Mouse (Mus musculus) MEL (cell line): Measurements from ENCODE around the gene Spata9. TPM values are rescaled to one million over a fixed set of nuclear protein-coding genes. Genes with fewer than 3 reads are reported as not detected.

Experiments used
- DNase-seq: peaks from one replicate; pipeline ENCODE4 v3.0.0; 2011; ENCODE audit warnings: low read depth, low spot score
- H3K27ac ChIP-seq: 2 replicates; pipeline ENCODE4 v1.5.1; 2012; ENCODE audit warnings: low read depth, mild to moderate bottlenecking, control low read depth, low read length, moderate library complexity; ENCODE audit not compliant: control insufficient read depth
- H3K27me3 ChIP-seq, 2 experiments: fragments of 150-350 bp in 1 of 2; sonication (generic) in 1 of 2; 2 replicates each; pipeline ENCODE4 v1.6.1; 2012; ENCODE audit warnings: low read length in 2 of 2, mild to moderate bottlenecking in 2 of 2, improper control_type of control experiment in 1 of 2, moderate library complexity in 1 of 2; ENCODE audit not compliant: insufficient read depth in 2 of 2, control insufficient read depth in 1 of 2
- H3K36me3 ChIP-seq, 2 experiments: 2 replicates each; pipeline ENCODE4 v1.6.1; 2012 to 2014; ENCODE audit warnings: low read length in 2 of 2, improper control_type of control experiment in 1 of 2, inconsistent platforms in 1 of 2, mild to moderate bottlenecking in 1 of 2; ENCODE audit not compliant: insufficient read depth in 2 of 2, control insufficient read depth in 1 of 2
- H3K4me1 ChIP-seq, 2 experiments: fragments of 150-350 bp in 1 of 2; sonication (generic) in 1 of 2; 2 replicates each; pipeline ENCODE4 v1.6.1; 2012; ENCODE audit warnings: low read length in 2 of 2, improper control_type of control experiment in 1 of 2, mild to moderate bottlenecking in 1 of 2; ENCODE audit not compliant: insufficient read depth in 2 of 2, control insufficient read depth in 1 of 2
- H3K4me3 ChIP-seq, 2 experiments: fragments of 150-350 bp in 1 of 2; sonication (generic) in 1 of 2; 2 replicates each; pipeline ENCODE4 v1.5.1; 2012; ENCODE audit warnings: low read depth in 2 of 2, low read length in 2 of 2, mild to moderate bottlenecking in 2 of 2, moderate library complexity in 2 of 2, control low read depth in 1 of 2, improper control_type of control experiment in 1 of 2; ENCODE audit not compliant: control insufficient read depth in 1 of 2, insufficient read depth in 1 of 2
- H3K79me2 ChIP-seq: 2 replicates; pipeline ENCODE4 v1.6.1; 2012; ENCODE audit warnings: mild to moderate bottlenecking, low read length, moderate library complexity; ENCODE audit not compliant: control insufficient read depth, poor library complexity, insufficient read depth
- H3K9ac ChIP-seq: 2 replicates; pipeline ENCODE4 v1.6.1; 2012; ENCODE audit warnings: low read depth, mild to moderate bottlenecking, control low read depth, low read length, moderate library complexity; ENCODE audit not compliant: control insufficient read depth, poor library complexity, severe bottlenecking
- H3K9me3 ChIP-seq: fragments of 150-350 bp; sonication (generic); replicated peaks from 2 replicates; pipeline ENCODE4 v1.6.1; 2012; ENCODE audit warnings: mild to moderate bottlenecking, low read length, improper control_type of control experiment, moderate library complexity; ENCODE audit not compliant: insufficient read depth
- CTCF ChIP-seq, 3 experiments: IDR thresholded peaks in 2 of 3; conservative IDR thresholded peaks in 1 of 3; 2 replicates each; pipeline ENCODE4 v1.5.1; 2011 to 2012; ENCODE audit warnings: low read length in 3 of 3, low read depth in 2 of 3, mild to moderate bottlenecking in 2 of 3, improper control_type of control experiment in 1 of 3, inconsistent platforms in 1 of 3, mixed read lengths in 1 of 3, moderate library complexity in 1 of 3; ENCODE audit not compliant: control insufficient read depth in 1 of 3, insufficient read depth in 1 of 3, poor library complexity in 1 of 3, severe bottlenecking in 1 of 3
- ETS1 ChIP-seq: IDR thresholded peaks from 2 replicates; pipeline ENCODE4 v1.6.1; 2012; ENCODE audit warnings: low read depth, mild to moderate bottlenecking, inconsistent platforms, low read length, improper control_type of control experiment, moderate library complexity
- GABPA ChIP-seq: IDR thresholded peaks from 2 replicates; pipeline ENCODE4 v1.6.1; 2012; ENCODE audit warnings: low read depth, mild to moderate bottlenecking, inconsistent platforms, low read length, improper control_type of control experiment, moderate library complexity
- GATA1 ChIP-seq: IDR thresholded peaks from 2 replicates; pipeline ENCODE4 v1.6.1; 2011; ENCODE audit warnings: low read depth, low read length, improper control_type of control experiment
- KAT2A ChIP-seq: conservative IDR thresholded peaks from 2 replicates; pipeline ENCODE4 v1.6.1; 2012; ENCODE audit warnings: low read depth, low read length, improper control_type of control experiment, inconsistent platforms
- MAFK ChIP-seq: IDR thresholded peaks from 2 replicates; pipeline ENCODE4 v1.6.1; 2011; ENCODE audit warnings: low read depth, mild to moderate bottlenecking, low read length, improper control_type of control experiment, borderline replicate concordance
- MAZ ChIP-seq: IDR thresholded peaks from 2 replicates; pipeline ENCODE4 v1.6.1; 2012; ENCODE audit warnings: low read depth, mild to moderate bottlenecking, inconsistent platforms, low read length, improper control_type of control experiment
- MEF2A ChIP-seq: IDR thresholded peaks from 2 replicates; pipeline ENCODE4 v1.6.1; 2014; ENCODE audit warnings: low read depth, mild to moderate bottlenecking, inconsistent platforms, low read length, improper control_type of control experiment; ENCODE audit not compliant: poor library complexity, insufficient replicate concordance, severe bottlenecking; ENCODE audit errors: extremely low read depth
- MYB ChIP-seq: IDR thresholded peaks from 2 replicates; pipeline ENCODE4 v1.6.1; 2011; ENCODE audit warnings: mild to moderate bottlenecking, low read depth, low read length, improper control_type of control experiment
- NELFE ChIP-seq: IDR thresholded peaks from 2 replicates; pipeline ENCODE4 v1.6.1; 2011; ENCODE audit warnings: low read depth, low read length, improper control_type of control experiment
- NRF1 ChIP-seq: IDR thresholded peaks from 2 replicates; pipeline ENCODE4 v1.6.1; 2014; ENCODE audit warnings: low read depth, mild to moderate bottlenecking, inconsistent platforms, low read length, improper control_type of control experiment, moderate library complexity; ENCODE audit not compliant: poor library complexity, insufficient read depth, severe bottlenecking
- POLR2AphosphoS2 ChIP-seq: IDR thresholded peaks from 2 replicates; pipeline ENCODE4 v1.6.1; 2011; ENCODE audit warnings: low read length, improper control_type of control experiment
- POLR2AphosphoS5 ChIP-seq: IDR thresholded peaks from 2 replicates; pipeline ENCODE4 v1.6.1; 2012; ENCODE audit warnings: low read depth, borderline replicate concordance, mild to moderate bottlenecking, inconsistent platforms, low read length, moderate library complexity, mixed read lengths
- RAD21 ChIP-seq: IDR thresholded peaks from 2 replicates; pipeline ENCODE4 v1.6.1; 2011; ENCODE audit warnings: mild to moderate bottlenecking, low read depth, low read length, improper control_type of control experiment
- SIN3A ChIP-seq: IDR thresholded peaks from 2 replicates; pipeline ENCODE4 v1.6.1; 2012; ENCODE audit warnings: low read length, improper control_type of control experiment, inconsistent platforms
- SMC3 ChIP-seq: IDR thresholded peaks from 2 replicates; pipeline ENCODE4 v1.6.1; 2011; ENCODE audit warnings: low read depth, low read length, improper control_type of control experiment
- UBTF ChIP-seq: IDR thresholded peaks from 2 replicates; pipeline ENCODE4 v1.6.1; 2012; ENCODE audit warnings: low read depth, mild to moderate bottlenecking, inconsistent platforms, low read length, improper control_type of control experiment, moderate library complexity, borderline replicate concordance; ENCODE audit not compliant: insufficient read depth
- USF2 ChIP-seq, 2 experiments: IDR thresholded peaks; 2 replicates each; pipeline ENCODE4 v1.6.1; 2011 to 2012; ENCODE audit warnings: improper control_type of control experiment in 2 of 2, low read length in 2 of 2, borderline replicate concordance in 1 of 2, inconsistent platforms in 1 of 2, low read depth in 1 of 2, mild to moderate bottlenecking in 1 of 2; ENCODE audit not compliant: insufficient read depth in 1 of 2
- ZC3H11A ChIP-seq: IDR thresholded peaks from 2 replicates; pipeline ENCODE4 v1.6.1; 2012; ENCODE audit warnings: low read depth, mild to moderate bottlenecking, inconsistent platforms, low read length, improper control_type of control experiment
- ZNF384 ChIP-seq: IDR thresholded peaks from 2 replicates; pipeline ENCODE4 v1.6.1; 2012; ENCODE audit warnings: low read depth, mild to moderate bottlenecking, inconsistent platforms, low read length, improper control_type of control experiment
- polyA plus RNA-seq, 2 experiments: library from polyadenylated mRNA; stranded (reverse) in 1 of 2; unstranded in 1 of 2; fragments of >175 nt in 1 of 2; fragments of >200 nt in 1 of 2; gene quantifications; 2 replicates each; pipeline versions ENCODE4 v1.2.1 to v1.2.4; 2012; ENCODE audit warnings: low replicate concordance in 2 of 2, low read depth in 1 of 2; ENCODE audit not compliant: insufficient read length in 2 of 2, insufficient read depth in 1 of 2, missing spikeins in 1 of 2
- total RNA-seq: library from RNA; depleted of rRNA; stranded (reverse); fragments of 300-350 nt; gene quantifications from 2 replicates; pipeline ENCODE4 v1.2.3, GENCODE M21; 2012

The Spata9 gene
- total and polyA plus RNA-seq, 3 experiments, result 0.78 TPM; not detected in 2

- TF ChIP-seq RAD21 (no peak), MAFK (0 out of 2 replicates have a peak, but pooled peaks have one; percentile 21), KAT2A (no peak), POLR2AphosphoS5 (no peak), USF2 (IDR thresholded peaks at IDR 0.05; ENCODE audit: borderline replicate concordance in 1 of 2, insufficient read depth in 1 of 2, low read depth in 1 of 2, low read length in 2 of 2) (no peak), POLR2AphosphoS2 (no peak), MEF2A (no peak)
- no peaks in the 10 kb centered on the region for H3K27me3 ChIP-seq
These were observed 9.3 kb downstream of the Spata9 start for GRCm38 (mm10) chr13:75976218-75976617.

GRCm38 (mm10) chr13:75976649-75977048, 9.7 kb downstream of the Spata9 start:
- H3K27ac ChIP-seq, result no peak overlapping the region
- TF ChIP-seq MAZ (no peak), NRF1 (no peak), ZNF384 (no peak)
- H3K36me3 ChIP-seq, result no peaks in the 10 kb centered on the region
- H3K79me2 ChIP-seq, result no peaks in the 10 kb centered on the region
- no peaks in the 10 kb centered on the region for H3K27me3 ChIP-seq
- no peaks in the 10 kb centered on the region; a peak in 1 of 4 replicates for H3K4me1 ChIP-seq
- H3K9me3 ChIP-seq, result no peaks in the 10 kb centered on the region
- no peak overlapping the region for H3K9ac ChIP-seq
- DNase-seq, result no peak
- H3K4me3 ChIP-seq, result no peak overlapping the region

More at GRCm38 (mm10) chr13:75976218-75976617, 9.3 kb downstream of the Spata9 start:
- no peaks in the 10 kb centered on the region; a peak in 1 of 4 replicates for H3K4me1 ChIP-seq
- no peaks in the 10 kb centered on the region for H3K9me3 ChIP-seq
- H3K36me3 ChIP-seq, result no peaks in the 10 kb centered on the region
- no peak for DNase-seq
- H3K4me3 ChIP-seq, result no peak overlapping the region
- H3K79me2 ChIP-seq, result no peaks in the 10 kb centered on the region
- H3K27ac ChIP-seq, result no peak overlapping the region
- no peak overlapping the region for H3K9ac ChIP-seq

- Histone ChIP-seq H3K4me3 (no peak overlapping the region), H3K79me2 (no peaks in the 10 kb centered on the region), H3K4me1 (no peaks in the 10 kb centered on the region; a peak in 1 of 4 replicates), H3K9ac (no peak overlapping the region), H3K9me3 (no peaks in the 10 kb centered on the region), H3K27me3 (no peaks in the 10 kb centered on the region), H3K36me3 (no peaks in the 10 kb centered on the region), H3K27ac (no peak overlapping the region)
- TF ChIP-seq POLR2AphosphoS5, result no peak
- TF ChIP-seq SIN3A, result no peak
- no peak for TF ChIP-seq MYB
- no peak for TF ChIP-seq GABPA
- peak; percentile 77 for TF ChIP-seq RAD21
- peak; percentile 85 for TF ChIP-seq SMC3
- peak; percentile 88 for TF ChIP-seq ZC3H11A
- no peak for TF ChIP-seq ETS1
- TF ChIP-seq CTCF (IDR thresholded peaks at IDR 0.05 in 2 of 3, conservative IDR thresholded peaks at IDR 0.05 in 1 of 3; ENCODE audit: control insufficient read depth in 1 of 3, insufficient read depth in 1 of 3, low read depth in 2 of 3, low read length in 3 of 3, poor library complexity in 1 of 3, severe bottlenecking in 1 of 3), result peak; percentile 40 to 70 (median 58)
- no peak for TF ChIP-seq UBTF
- no peak for TF ChIP-seq POLR2AphosphoS2
- TF ChIP-seq NELFE, result no peak
- TF ChIP-seq GATA1, result no peak
- peak; percentile 50 for DNase-seq
These were observed 15.0 kb downstream of the Spata9 start for GRCm38 (mm10) chr13:75981901-75982300.
